Mouse (Mus musculus): Measurements from ENCODE around the gene Pde10a.

- no peak for TF ChIP-seq GATA1 (IDR thresholded peaks at IDR 0.05; ENCODE audit: borderline replicate concordance, low read length)
- no peak for TF ChIP-seq FLI1 (IDR thresholded peaks at IDR 0.05; ENCODE audit: low read length)
These were observed 127.6 kb downstream of the Pde10a start for GRCm38 (mm10) chr17:8652681-8653262.

All from megakaryocyte, embryonic 14.5 days (primary cell).